In the genomic region with DNA sequence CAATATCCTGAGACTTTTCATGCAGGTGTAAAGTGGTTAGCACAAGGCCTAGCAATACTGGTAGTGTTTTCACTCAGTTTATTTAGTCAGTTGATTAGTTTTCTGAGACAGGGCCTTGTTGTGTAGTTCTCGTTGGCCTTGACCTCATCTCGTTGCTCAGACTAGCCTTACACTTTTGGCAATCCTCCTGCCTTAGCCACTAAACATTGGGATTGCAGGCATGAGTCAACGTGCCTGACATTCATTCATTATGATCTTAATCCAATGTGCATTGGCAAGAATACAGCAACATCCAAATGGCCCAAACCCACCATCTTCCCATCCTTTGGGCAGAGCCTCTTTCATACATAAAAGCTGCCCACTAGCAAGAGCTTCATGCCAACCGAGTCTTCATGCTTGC, we compare ENCODE assay signal across 11 mouse cellular contexts.
"Had no signal": no experiment of that assay in that cellular context is flagged by ENCODE, and none has a peak within 500 bp of the region (broad histone marks: within the 10 kb centered on the region; RNA-seq: fewer than 3 reads in every experiment).

No protein-coding gene starts in this region.

- DNase-seq: lung, adult 2 months; lung, postnatal 4 days; midbrain, embryonic 14.5 days; retina, postnatal 1 day; right cerebral cortex, adult 18-20 months; right cerebral cortex, postnatal 25 days; right cerebral cortex, postnatal 4 days; spleen, adult 18-20 months; thymus, adult 18-20 months; thymus, postnatal 14 days; thymus, postnatal 36 days had no signal
